In genomic region chr14:121996786-121997185, GRCm38 (mm10) we compare ENCODE assay signal across 9 mouse cellular contexts. TPM values are rescaled to one million over a fixed set of nuclear protein-coding genes. Genes with fewer than 3 reads are reported as not detected.
DNase-seq lines count a peak whose midpoint lies in the region; ATAC-seq lines count a peak whose summit lies in the region.
"Had no signal": no experiment of that assay in that cellular context is flagged by ENCODE, and none has a peak within 500 bp of the region (broad histone marks: within the 10 kb centered on the region; RNA-seq: fewer than 3 reads in every experiment).

No protein-coding gene starts in this region.

- peak; percentile 71 for DNase-seq in layer of hippocampus, adult 9-11 months
- DNase-seq in layer of hippocampus, adult 9-10 months (ENCODE audit: low spot score): no peak
- DNase-seq in adrenal gland, postnatal 36 days: peak; percentile 49 to 66
- peak; percentile 68 to 71 for DNase-seq in heart, postnatal 14 days
- peak; percentile 72 to 73 for DNase-seq in lung, postnatal 4 days
- DNase-seq in forebrain, embryonic 11.5 days (ENCODE audit: low spot score): no peak

- intact Hi-C loops in heart, postnatal 14 days (cut with DNase I): no loop called here

- H3K27me3 ChIP-seq in forebrain, embryonic 11.5 days (ENCODE audit: control insufficient read depth, insufficient read depth, low read length): no peaks in the 10 kb centered on the region
- no peaks in the 10 kb centered on the region for H3K27me3 ChIP-seq in midbrain, embryonic 13.5 days
- H3K27me3 ChIP-seq: embryonic facial prominence, embryonic 13.5 days had no signal

- no peak overlapping the region for H3K4me2 ChIP-seq in forebrain, embryonic 11.5 days (ENCODE audit: low read depth, low read length, severe bottlenecking)
- H3K4me2 ChIP-seq in midbrain, embryonic 13.5 days (replicated peaks): no peak overlapping the region
- H3K4me2 ChIP-seq: embryonic facial prominence, embryonic 13.5 days had no signal

- no peaks in the 10 kb centered on the region for H3K4me1 ChIP-seq in forebrain, embryonic 11.5 days (replicated peaks; ENCODE audit: control insufficient read depth, insufficient read depth, low read length)
- H3K4me1 ChIP-seq in midbrain, embryonic 13.5 days (replicated peaks): no peaks in the 10 kb centered on the region
- H3K4me1 ChIP-seq: embryonic facial prominence, embryonic 13.5 days had no signal

- H3K4me3 ChIP-seq in forebrain, embryonic 11.5 days (ENCODE audit: low read depth, low read length): no peak overlapping the region
- no peak overlapping the region for H3K4me3 ChIP-seq in midbrain, embryonic 13.5 days (replicated peaks)
- H3K4me3 ChIP-seq: embryonic facial prominence, embryonic 13.5 days had no signal

- H3K9ac ChIP-seq in forebrain, embryonic 11.5 days (ENCODE audit: low read length): no peak overlapping the region
- no peak overlapping the region for H3K9ac ChIP-seq in midbrain, embryonic 13.5 days (replicated peaks)
- H3K9ac ChIP-seq: embryonic facial prominence, embryonic 13.5 days had no signal

- ATAC-seq in forebrain, embryonic 11.5 days (replicated peaks; ENCODE audit: low FRiP score): no peak
- no peak for ATAC-seq in activated CD4-positive, CD25-positive, alpha-beta regulatory T cell, adult 4 months
- no peak for ATAC-seq in midbrain, embryonic 13.5 days

- no peak overlapping the region for H3K27ac ChIP-seq in forebrain, embryonic 11.5 days (ENCODE audit: low read depth, low read length)
- H3K27ac ChIP-seq in midbrain, embryonic 13.5 days: no peak overlapping the region
- H3K27ac ChIP-seq: embryonic facial prominence, embryonic 13.5 days had no signal

- H3K9me3 ChIP-seq in forebrain, embryonic 11.5 days (ENCODE audit: control insufficient read depth, low read length): no peaks in the 10 kb centered on the region
- no peaks in the 10 kb centered on the region for H3K9me3 ChIP-seq in midbrain, embryonic 13.5 days
- H3K9me3 ChIP-seq: embryonic facial prominence, embryonic 13.5 days had no signal

- WGBS in forebrain, embryonic 11.5 days: 95% methylated on average over 8 of the region's 8 CpGs
- WGBS in midbrain, embryonic 13.5 days: 92% methylated on average over 8 of the region's 8 CpGs

- no peaks in the 10 kb centered on the region for H3K36me3 ChIP-seq in forebrain, embryonic 11.5 days (ENCODE audit: control insufficient read depth, insufficient read depth, low read length)
- H3K36me3 ChIP-seq in midbrain, embryonic 13.5 days: peaks cover 54% of the 10 kb centered on the region

RNA-seq across cellular contexts. Expression of gene Gpr183, which starts 31.8 kb away (rescaled TPM):
- under 1 TPM; 0.36 to 0.46 TPM for total RNA-seq in adrenal gland, postnatal 36 days (2021)
- under 1 TPM; 0.54 to 0.67 TPM for total RNA-seq in heart, postnatal 14 days (2021)
- polyA plus RNA-seq in forebrain, embryonic 11.5 days (2014; fragmentation: Nextera tagmentation; extraction: Ambion mirVana): 1.9 and 2.4 TPM in 2 replicates
- polyA plus RNA-seq in activated CD4-positive, CD25-positive, alpha-beta regulatory T cell, adult 4 months (2017; shearing (Covaris generic)): 100 to 1,000 TPM; 104 to 118 TPM
- 0.72 and 1.2 TPM in 2 replicates for polyA plus RNA-seq in midbrain, embryonic 13.5 days (2015; fragmentation: Nextera tagmentation; extraction: Ambion mirVana)

RNA-seq across cellular contexts. Expression of gene Timm8a2, which starts 37.7 kb away (rescaled TPM):
- not detected for total RNA-seq in adrenal gland, postnatal 36 days (2021)
- not detected for total RNA-seq in heart, postnatal 14 days (2021)
- not detected in 2 replicates for polyA plus RNA-seq in forebrain, embryonic 11.5 days (2014; fragmentation: Nextera tagmentation; extraction: Ambion mirVana)
- not detected for polyA plus RNA-seq in activated CD4-positive, CD25-positive, alpha-beta regulatory T cell, adult 4 months (2017; shearing (Covaris generic))
- not detected in 2 replicates for polyA plus RNA-seq in midbrain, embryonic 13.5 days (2015; fragmentation: Nextera tagmentation; extraction: Ambion mirVana)
- polyA plus RNA-seq: embryonic facial prominence, embryonic 13.5 days had no signal

Comparison
In these comparisons a context has a peak if more than half of its experiments do, and no peak if none do; other contexts are left out.
1. DNase-seq: peak in layer of hippocampus, adult 9-11 months (single experiment), adrenal gland, postnatal 36 days (2 of 2), heart, postnatal 14 days (2 of 2) and lung, postnatal 4 days (2 of 2); none in layer of hippocampus, adult 9-10 months (single experiment) and forebrain, embryonic 11.5 days (single experiment).
2. RNA of gene Gpr183, which starts 31.8 kb away (polyA plus RNA-seq): 104 to 118 TPM in activated CD4-positive, CD25-positive, alpha-beta regulatory T cell, adult 4 months; 1.9 to 2.4 TPM in forebrain, embryonic 11.5 days and 0.72 to 1.2 TPM in midbrain, embryonic 13.5 days; every median in the first group is over 10 times any median in the second.